Mouse (Mus musculus) neural tube, embryonic 12.5 days (tissue): ENCODE data around the gene Hnrnpul1. TPM values are rescaled to one million over a fixed set of nuclear protein-coding genes. Genes with fewer than 3 reads are reported as not detected.

Experiments used
- ATAC-seq: fragments of 200-750 bp; cut with Nextera tagmentation; 2 replicates; pipeline ENCODE4 v1.8.0; 2017; ENCODE audit warnings: low read depth, mild to moderate bottlenecking, moderate TSS enrichment, moderate library complexity; ENCODE audit not compliant: low FRiP score
- H3K27ac ChIP-seq: fragments of 300-500 bp; sonication (generic); 2 replicates; pipeline ENCODE4 v1.5.1; 2016
- H3K27me3 ChIP-seq: fragments of 300-500 bp; sonication (generic); replicated peaks from 2 replicates; pipeline ENCODE4 v1.6.1; 2016; ENCODE audit warnings: mild to moderate bottlenecking
- H3K36me3 ChIP-seq: fragments of 300-500 bp; sonication (generic); 2 replicates; pipeline ENCODE4 v1.6.1; 2016; ENCODE audit warnings: mild to moderate bottlenecking
- H3K4me1 ChIP-seq: fragments of 300-500 bp; sonication (generic); 2 replicates; pipeline ENCODE4 v1.6.1; 2016
- H3K4me2 ChIP-seq: fragments of 300-500 bp; sonication (generic); replicated peaks from 2 replicates; pipeline ENCODE4 v1.6.1; 2016; ENCODE audit warnings: mild to moderate bottlenecking
- H3K4me3 ChIP-seq: fragments of 300-500 bp; sonication (generic); 2 replicates; pipeline ENCODE4 v1.5.1; 2016
- H3K9ac ChIP-seq: fragments of 300-500 bp; sonication (generic); 2 replicates; pipeline ENCODE4 v1.6.1; 2016; ENCODE audit warnings: mild to moderate bottlenecking
- H3K9me3 ChIP-seq: fragments of 300-500 bp; sonication (generic); 2 replicates; pipeline ENCODE4 v1.6.1; 2016; ENCODE audit warnings: mild to moderate bottlenecking
- WGBS: fragments of 180-500 bp; shearing (Covaris S2); methylation state at CpG from one replicate; pipeline ENCODE4 v1.1.7; 2016; 5-methylcytosine and 5-hydroxymethylcytosine counted together
- polyA plus RNA-seq: library from polyadenylated mRNA; unstranded; fragments of >200 nt; fragmentation: Nextera tagmentation; extraction: Ambion mirVana; gene quantifications from 2 replicates; pipeline ENCODE4 v1.2.1, GENCODE M21; 2016

Hnrnpul1 gene
- polyA plus RNA-seq, 1 experiment from 2014 or later: 67.0 TPM

GRCm38 (mm10) chr7:25684659-25685058, 69.9 kb downstream of the Hnrnpul1 start:
- Histone ChIP-seq H3K9ac (no peak overlapping the region), H3K9me3 (no peaks in the 10 kb centered on the region), H3K27me3 (peaks cover 47% of the 10 kb centered on the region), H3K27ac (no peak overlapping the region), H3K4me2 (no peak overlapping the region), H3K4me1 (peaks cover 42% of the 10 kb centered on the region), H3K4me3 (no peak overlapping the region), H3K36me3 (no peaks in the 10 kb centered on the region)
- ATAC-seq: no peak
- 83% methylated on average over 6 of the region's 6 CpGs for whole genome bisulfite sequencing

GRCm38 (mm10) chr7:25683474-25684180, 70.9 kb downstream of the Hnrnpul1 start:
- no peaks in the 10 kb centered on the region for H3K9me3 ChIP-seq
- H3K36me3 ChIP-seq: no peaks in the 10 kb centered on the region
- H3K4me3 ChIP-seq: no peak overlapping the region
- H3K9ac ChIP-seq: no peak overlapping the region
- no peak overlapping the region for H3K27ac ChIP-seq
- H3K4me2 ChIP-seq: no peak overlapping the region
- peaks cover 37% of the 10 kb centered on the region for H3K27me3 ChIP-seq
- WGBS: 68% methylated on average over 7 of the region's 7 CpGs
- ATAC-seq: no peak
- peaks cover 34% of the 10 kb centered on the region for H3K4me1 ChIP-seq

- Histone ChIP-seq H3K27me3 (peaks cover 16% of the 10 kb centered on the region), H3K4me1 (peaks cover 15% of the 10 kb centered on the region), H3K36me3 (no peaks in the 10 kb centered on the region), H3K4me3 (peak overlapping the region; percentile 48; the same call in 1 of the 2 replicates), H3K4me2 (peak overlapping the region; percentile 57), H3K9me3 (no peaks in the 10 kb centered on the region), H3K27ac (no peak overlapping the region), H3K9ac (no peak overlapping the region)
- ATAC-seq: peak; percentile 19
- WGBS: 65% methylated on average over 15 of the region's 15 CpGs
Measured at GRCm38 (mm10) chr7:25681341-25682231, 73.0 kb downstream of the Hnrnpul1 start.

- H3K4me2 ChIP-seq: peak within 1 kb of the TSS; percentile 57
- peak within 1 kb of the TSS; percentile 75 for H3K27ac ChIP-seq
- peaks cover 9% of the 10 kb centered on the region for H3K27me3 ChIP-seq
- WGBS: under 1% methylated on average over 46 of the region's 46 CpGs
- ATAC-seq: peak; percentile 94
- peaks cover 10% of the 10 kb centered on the region; the same call in 1 of the 2 replicates for H3K4me1 ChIP-seq
- no peaks in the 10 kb centered on the region for H3K9me3 ChIP-seq
- peak within 1 kb of the TSS; percentile 52 for H3K9ac ChIP-seq
- no peaks in the 10 kb centered on the region for H3K36me3 ChIP-seq
- H3K4me3 ChIP-seq: peak within 1 kb of the TSS; percentile 48
Measured at GRCm38 (mm10) chr7:25680514-25681258, 73.9 kb downstream of the Hnrnpul1 start, which contains the start of gene B9d2. Gene B9d2, plus strand, starts transcription at chr7:25680780.

GRCm38 (mm10) chr7:25679971-25680370, 74.6 kb downstream of the Hnrnpul1 start:
- Histone ChIP-seq H3K27ac (no peak overlapping the region), H3K27me3 (peaks cover 9% of the 10 kb centered on the region), H3K9ac (0 out of 2 replicates have a peak overlapping the region, but pooled peaks have one; percentile 30), H3K4me1 (peaks cover 10% of the 10 kb centered on the region; the same call in 1 of the 2 replicates), H3K4me3 (0 out of 2 replicates have a peak overlapping the region, but pooled peaks have one; percentile 48), H3K36me3 (no peaks in the 10 kb centered on the region), H3K9me3 (no peaks in the 10 kb centered on the region), H3K4me2 (peak overlapping the region; percentile 57)
- WGBS: 11% methylated on average over 6 of the region's 6 CpGs
- no peak for ATAC-seq

- no peak for ATAC-seq
- Histone ChIP-seq H3K4me1 (peaks cover 10% of the 10 kb centered on the region; the same call in 1 of the 2 replicates), H3K4me3 (no peak overlapping the region), H3K4me2 (no peak overlapping the region), H3K9me3 (no peaks in the 10 kb centered on the region), H3K36me3 (no peaks in the 10 kb centered on the region), H3K27me3 (peaks cover 33% of the 10 kb centered on the region), H3K9ac (no peak overlapping the region), H3K27ac (peak overlapping the region; percentile 22; the same call in 1 of the 2 replicates)
- WGBS: 88% methylated on average over 7 of the region's 7 CpGs
Measured at GRCm38 (mm10) chr7:25677013-25677412, 77.5 kb downstream of the Hnrnpul1 start.

GRCm38 (mm10) chr7:25676085-25676781, 78.3 kb downstream of the Hnrnpul1 start:
- Histone ChIP-seq H3K9me3 (no peaks in the 10 kb centered on the region), H3K9ac (no peak overlapping the region), H3K4me1 (peaks cover 7% of the 10 kb centered on the region; the same call in 1 of the 2 replicates), H3K27ac (no peak overlapping the region), H3K27me3 (peaks cover 33% of the 10 kb centered on the region), H3K4me3 (no peak overlapping the region), H3K4me2 (no peak overlapping the region), H3K36me3 (no peaks in the 10 kb centered on the region)
- 63% methylated on average over 15 of the region's 15 CpGs for WGBS
- ATAC-seq: no peak

- Histone ChIP-seq H3K9ac (no peak overlapping the region), H3K27ac (no peak overlapping the region), H3K4me3 (no peak overlapping the region), H3K4me1 (0 out of 2 replicates have a peak, but pooled peaks cover 6% of the 10 kb centered on the region), H3K4me2 (peak overlapping the region; percentile 56), H3K36me3 (no peaks in the 10 kb centered on the region), H3K27me3 (peaks cover 33% of the 10 kb centered on the region), H3K9me3 (no peaks in the 10 kb centered on the region)
- 42% methylated on average over 6 of the region's 6 CpGs for WGBS
- no peak for ATAC-seq
Measured at GRCm38 (mm10) chr7:25675405-25675804, 79.2 kb downstream of the Hnrnpul1 start.

- peak within 1 kb of the TSS; percentile 19 for H3K4me3 ChIP-seq
- H3K9ac ChIP-seq: peak within 1 kb of the TSS; percentile 44; the same call in 1 of the 2 replicates
- 1% methylated on average over 29 of the region's 29 CpGs for WGBS
- peaks cover 33% of the 10 kb centered on the region for H3K27me3 ChIP-seq
- H3K9me3 ChIP-seq: no peaks in the 10 kb centered on the region
- ATAC-seq: peak; percentile 41
- H3K4me1 ChIP-seq: 0 out of 2 replicates have a peak, but pooled peaks cover under 1% of the 10 kb centered on the region
- H3K4me2 ChIP-seq: peak within 1 kb of the TSS; percentile 56
- H3K36me3 ChIP-seq: no peaks in the 10 kb centered on the region
- no peak within 1 kb of the TSS for H3K27ac ChIP-seq
Measured at GRCm38 (mm10) chr7:25674719-25675300, 79.7 kb downstream of the Hnrnpul1 start, which contains the start of gene Tmem91. Gene Tmem91, minus strand, starts transcription at chr7:25675166.

- peak overlapping the region; percentile 56 for H3K4me2 ChIP-seq
- H3K36me3 ChIP-seq: peaks cover 4% of the 10 kb centered on the region
- WGBS: 23% methylated on average over 9 of the region's 9 CpGs
- ATAC-seq: no peak
- H3K9ac ChIP-seq: peak overlapping the region; percentile 44; the same call in 1 of the 2 replicates
- no peaks in the 10 kb centered on the region for H3K9me3 ChIP-seq
- H3K4me3 ChIP-seq: peak overlapping the region; percentile 19; the same call in 1 of the 2 replicates
- no peaks in the 10 kb centered on the region for H3K4me1 ChIP-seq
- H3K27ac ChIP-seq: no peak overlapping the region
- H3K27me3 ChIP-seq: peaks cover 33% of the 10 kb centered on the region
Measured at GRCm38 (mm10) chr7:25674297-25674696, 80.3 kb downstream of the Hnrnpul1 start.

- 50% methylated on average over 4 of the region's 4 CpGs for WGBS
- Histone ChIP-seq H3K36me3 (peaks cover 21% of the 10 kb centered on the region), H3K4me1 (no peaks in the 10 kb centered on the region), H3K4me3 (no peak overlapping the region), H3K9ac (no peak overlapping the region), H3K27me3 (peaks cover 33% of the 10 kb centered on the region), H3K9me3 (no peaks in the 10 kb centered on the region), H3K4me2 (no peak overlapping the region), H3K27ac (no peak overlapping the region)
- no peak for ATAC-seq
Measured at GRCm38 (mm10) chr7:25672442-25672841, 82.1 kb downstream of the Hnrnpul1 start.
